Comparison of ENCODE assay signal across 22 mouse cellular contexts in the genomic region with DNA sequence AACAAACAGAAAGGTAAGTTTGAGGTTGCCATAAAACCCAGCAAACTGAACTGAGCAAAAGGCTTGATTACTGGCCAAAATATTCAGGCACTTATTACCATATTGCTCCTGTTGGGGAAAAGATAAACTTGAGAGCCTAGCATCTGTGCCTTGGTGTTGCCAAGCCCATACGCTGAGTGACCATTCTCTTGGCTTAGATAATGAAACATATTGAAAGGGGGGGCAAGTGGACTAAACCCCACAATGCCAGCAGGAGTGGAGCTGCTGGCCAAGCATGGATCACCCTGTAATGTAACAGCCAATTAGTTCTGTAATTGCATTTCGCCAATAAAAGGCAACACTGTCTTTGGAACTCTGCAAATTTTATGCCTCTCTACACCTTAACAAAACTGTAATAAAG.
DNase-seq lines count a peak whose midpoint lies in the region; ATAC-seq and TF ChIP-seq lines count a peak whose summit lies in the region.
"Had no signal": no experiment of that assay in that cellular context is flagged by ENCODE, and none has a peak within 500 bp of the region (broad histone marks: within the 10 kb centered on the region; RNA-seq: fewer than 3 reads in every experiment).

No protein-coding gene starts in this region.

- no peak overlapping the region for H3K27ac ChIP-seq in forebrain, embryonic 14.5 days (ENCODE audit: low read depth, low read length)
- no peak overlapping the region for H3K27ac ChIP-seq in forebrain, embryonic 11.5 days (ENCODE audit: low read depth, low read length)
- H3K27ac ChIP-seq in midbrain, embryonic 14.5 days (replicated peaks; ENCODE audit: low read depth, low read length) = no peak overlapping the region
- H3K27ac ChIP-seq in midbrain, embryonic 10.5 days (replicated peaks) = no peak overlapping the region
- no peak overlapping the region for H3K27ac ChIP-seq in forebrain, postnatal 0 days (ENCODE audit: low read depth, low read length)
- H3K27ac ChIP-seq: limb, embryonic 10.5 days; midbrain, embryonic 13.5 days; neural tube, embryonic 15.5 days; stomach, embryonic 15.5 days had no signal

- peak; percentile 81 for ATAC-seq in forebrain, embryonic 14.5 days
- no peak for ATAC-seq in forebrain, embryonic 11.5 days (replicated peaks; ENCODE audit: low FRiP score)
- no peak for ATAC-seq in midbrain, embryonic 14.5 days (ENCODE audit: low FRiP score, low TSS enrichment)
- ATAC-seq in forebrain, postnatal 0 days = no peak
- ATAC-seq: activated CD4-positive, CD25-positive, alpha-beta regulatory T cell, adult 4 months; CD4-positive, CD25-positive, alpha-beta regulatory T cell, adult 4 months; liver, postnatal 0 days; midbrain, embryonic 13.5 days had no signal

- DNase-seq in forebrain, embryonic 14.5 days (ENCODE audit: low spot score) = peak; percentile 72
- DNase-seq in forebrain, embryonic 11.5 days (ENCODE audit: low spot score) = no peak
- peak; percentile 8 for DNase-seq in midbrain, embryonic 14.5 days
- no peak for DNase-seq in midbrain, embryonic 10.5 days (ENCODE audit: low spot score)
- DNase-seq in cerebellum, adult 9-10 months = peak; percentile 88
- DNase-seq in forebrain, postnatal 0 days = peak; percentile 40
- no peak for DNase-seq in right cerebral cortex, postnatal 36 days (ENCODE audit: low spot score in 2 of 2)
- DNase-seq in urinary bladder, adult 18-20 months (ENCODE audit: low spot score in 2 of 2) = no peak
- DNase-seq: adrenal gland, postnatal 36 days; embryo, embryonic 11 days; kidney, adult 2 months; kidney, postnatal 25 days; liver, postnatal 0 days; lung, postnatal 10 days; right cerebral cortex, postnatal 25 days; thymus, adult 2 months had no signal

- no peaks in the 10 kb centered on the region for H3K36me3 ChIP-seq in forebrain, embryonic 14.5 days (ENCODE audit: control insufficient read depth, insufficient read depth, low read length)
- H3K36me3 ChIP-seq in forebrain, embryonic 11.5 days (ENCODE audit: control insufficient read depth, insufficient read depth, low read length) = no peaks in the 10 kb centered on the region
- H3K36me3 ChIP-seq in midbrain, embryonic 14.5 days (ENCODE audit: control insufficient read depth, insufficient read depth, low read length) = no peaks in the 10 kb centered on the region
- no peaks in the 10 kb centered on the region for H3K36me3 ChIP-seq in midbrain, embryonic 10.5 days
- no peaks in the 10 kb centered on the region for H3K36me3 ChIP-seq in forebrain, postnatal 0 days (ENCODE audit: insufficient read depth)
- H3K36me3 ChIP-seq: limb, embryonic 10.5 days; midbrain, embryonic 13.5 days; neural tube, embryonic 15.5 days; stomach, embryonic 15.5 days had no signal

- no peak for TF ChIP-seq CTCF in forebrain, postnatal 0 days (IDR thresholded peaks at IDR 0.05; ENCODE audit: low read depth)

- H3K9me3 ChIP-seq in forebrain, embryonic 14.5 days (replicated peaks; ENCODE audit: control insufficient read depth, low read length) = no peaks in the 10 kb centered on the region
- no peaks in the 10 kb centered on the region for H3K9me3 ChIP-seq in forebrain, embryonic 11.5 days (ENCODE audit: control insufficient read depth, low read length)
- H3K9me3 ChIP-seq in midbrain, embryonic 14.5 days (ENCODE audit: control insufficient read depth, low read length) = no peaks in the 10 kb centered on the region
- no peaks in the 10 kb centered on the region for H3K9me3 ChIP-seq in midbrain, embryonic 10.5 days (replicated peaks)
- no peaks in the 10 kb centered on the region for H3K9me3 ChIP-seq in forebrain, postnatal 0 days (ENCODE audit: low read length)
- H3K9me3 ChIP-seq: limb, embryonic 10.5 days; midbrain, embryonic 13.5 days; neural tube, embryonic 15.5 days; stomach, embryonic 15.5 days had no signal

- H3K4me3 ChIP-seq in forebrain, embryonic 14.5 days (ENCODE audit: low read depth, low read length) = no peak overlapping the region
- H3K4me3 ChIP-seq in forebrain, embryonic 11.5 days (ENCODE audit: low read depth, low read length) = no peak overlapping the region
- no peak overlapping the region for H3K4me3 ChIP-seq in midbrain, embryonic 14.5 days (replicated peaks; ENCODE audit: low read depth, low read length)
- no peak overlapping the region for H3K4me3 ChIP-seq in midbrain, embryonic 10.5 days
- no peak overlapping the region for H3K4me3 ChIP-seq in forebrain, postnatal 0 days (ENCODE audit: low read depth, low read length)
- H3K4me3 ChIP-seq: limb, embryonic 10.5 days; midbrain, embryonic 13.5 days; neural tube, embryonic 15.5 days; stomach, embryonic 15.5 days had no signal

- no peaks in the 10 kb centered on the region for H3K4me1 ChIP-seq in forebrain, embryonic 14.5 days (ENCODE audit: control insufficient read depth, insufficient read depth, low read length)
- H3K4me1 ChIP-seq in forebrain, embryonic 11.5 days (replicated peaks; ENCODE audit: control insufficient read depth, insufficient read depth, low read length) = no peaks in the 10 kb centered on the region
- no peaks in the 10 kb centered on the region for H3K4me1 ChIP-seq in midbrain, embryonic 14.5 days (ENCODE audit: control insufficient read depth, insufficient read depth, low read length)
- H3K4me1 ChIP-seq in midbrain, embryonic 10.5 days = no peaks in the 10 kb centered on the region
- no peaks in the 10 kb centered on the region for H3K4me1 ChIP-seq in forebrain, postnatal 0 days (ENCODE audit: insufficient read depth)
- H3K4me1 ChIP-seq: limb, embryonic 10.5 days; midbrain, embryonic 13.5 days; neural tube, embryonic 15.5 days; stomach, embryonic 15.5 days had no signal

- WGBS in forebrain, embryonic 14.5 days = 38% methylated on average over 2 of the region's 2 CpGs
- 79% methylated on average over 2 of the region's 2 CpGs for WGBS in forebrain, embryonic 11.5 days
- whole genome bisulfite sequencing in midbrain, embryonic 14.5 days = 83% methylated on average over 2 of the region's 2 CpGs
- 89% methylated on average over 2 of the region's 2 CpGs for WGBS in midbrain, embryonic 10.5 days
- 47% methylated on average over 2 of the region's 2 CpGs for WGBS in forebrain, postnatal 0 days

- H3K4me2 ChIP-seq in forebrain, embryonic 14.5 days (ENCODE audit: low read length) = no peak overlapping the region
- H3K4me2 ChIP-seq in forebrain, embryonic 11.5 days (ENCODE audit: low read depth, low read length, severe bottlenecking) = no peak overlapping the region
- H3K4me2 ChIP-seq in midbrain, embryonic 14.5 days (ENCODE audit: low read length) = no peak overlapping the region
- no peak overlapping the region for H3K4me2 ChIP-seq in forebrain, postnatal 0 days (ENCODE audit: low read depth)
- H3K4me2 ChIP-seq: midbrain, embryonic 13.5 days; neural tube, embryonic 15.5 days; stomach, embryonic 15.5 days had no signal

- H3K9ac ChIP-seq in forebrain, embryonic 14.5 days (ENCODE audit: low read length) = no peak overlapping the region
- H3K9ac ChIP-seq in forebrain, embryonic 11.5 days (ENCODE audit: low read length) = no peak overlapping the region
- H3K9ac ChIP-seq in midbrain, embryonic 14.5 days (replicated peaks; ENCODE audit: low read length) = no peak overlapping the region
- no peak overlapping the region for H3K9ac ChIP-seq in forebrain, postnatal 0 days
- H3K9ac ChIP-seq: liver, postnatal 0 days; midbrain, embryonic 13.5 days; neural tube, embryonic 15.5 days; stomach, embryonic 15.5 days had no signal

- H3K27me3 ChIP-seq in forebrain, embryonic 14.5 days (replicated peaks; ENCODE audit: control insufficient read depth, insufficient read depth, low read length) = no peaks in the 10 kb centered on the region
- H3K27me3 ChIP-seq in forebrain, embryonic 11.5 days (ENCODE audit: control insufficient read depth, insufficient read depth, low read length) = no peaks in the 10 kb centered on the region
- H3K27me3 ChIP-seq in midbrain, embryonic 14.5 days (ENCODE audit: control insufficient read depth, insufficient read depth, low read length) = no peaks in the 10 kb centered on the region
- no peaks in the 10 kb centered on the region for H3K27me3 ChIP-seq in midbrain, embryonic 10.5 days (ENCODE audit: low read depth, poor library complexity, severe bottlenecking)
- no peaks in the 10 kb centered on the region for H3K27me3 ChIP-seq in forebrain, postnatal 0 days (ENCODE audit: insufficient read depth, low read length)
- H3K27me3 ChIP-seq: midbrain, embryonic 13.5 days; neural tube, embryonic 15.5 days; stomach, embryonic 15.5 days had no signal

Comparison
In these comparisons a context has a peak if more than half of its experiments do, and no peak if none do; other contexts are left out.
1. DNase-seq: peak in forebrain, embryonic 14.5 days (single experiment), midbrain, embryonic 14.5 days (single experiment), cerebellum, adult 9-10 months (single experiment) and forebrain, postnatal 0 days (single experiment); none in forebrain, embryonic 11.5 days (single experiment), midbrain, embryonic 10.5 days (single experiment), right cerebral cortex, postnatal 36 days (0 of 2) and urinary bladder, adult 18-20 months (0 of 2).